Mouse (Mus musculus) CH12.LX (cell line): ENCODE results near the gene Naa30. TPM values are rescaled to one million over a fixed set of nuclear protein-coding genes. Genes with fewer than 3 reads are reported as not detected.

Source experiments
- DNase-seq: peaks from one replicate; pipeline ENCODE4 v3.0.0-alpha.2; 2013; ENCODE audit errors: extremely low read depth
- H3K27ac ChIP-seq: 2 replicates; pipeline ENCODE4 v1.5.1; 2012; ENCODE audit warnings: low read depth, mild to moderate bottlenecking, control low read depth, moderate library complexity; ENCODE audit not compliant: insufficient read depth
- H3K27me3 ChIP-seq: replicated peaks from 2 replicates; pipeline ENCODE3; 2012; ENCODE audit warnings: inconsistent platforms
- H3K36me3 ChIP-seq, 2 experiments: replicated peaks in 1 of 2; 2 replicates each; pipeline versions ENCODE3 to v1.6.1; 2012; ENCODE audit warnings: inconsistent platforms in 1 of 2, low read length in 1 of 2, mild to moderate bottlenecking in 1 of 2, mixed read lengths in 1 of 2, moderate library complexity in 1 of 2; ENCODE audit not compliant: control insufficient read depth in 1 of 2, insufficient read depth in 1 of 2
- H3K4me1 ChIP-seq, 2 experiments: 2 replicates each; pipeline ENCODE4 v1.6.1; 2012; ENCODE audit warnings: inconsistent platforms in 1 of 2, moderate library complexity in 1 of 2; ENCODE audit not compliant: insufficient read depth in 2 of 2, control insufficient read depth in 1 of 2
- H3K4me2 ChIP-seq: 2 replicates; pipeline ENCODE4 v1.6.1; 2012; ENCODE audit warnings: low read depth, mild to moderate bottlenecking, control low read depth; ENCODE audit not compliant: poor library complexity, insufficient read depth, severe bottlenecking
- H3K4me3 ChIP-seq, 3 experiments: fragments of 150-350 bp in 1 of 3; sonication (generic) in 1 of 3; replicated peaks in 1 of 3; 2 replicates each; pipeline versions ENCODE3 to v1.5.1; 2011 to 2012; ENCODE audit warnings: low read depth in 2 of 3, low read length in 2 of 3, mild to moderate bottlenecking in 2 of 3, moderate library complexity in 2 of 3, control low read depth in 1 of 3, improper control_type of control experiment in 1 of 3, inconsistent platforms in 1 of 3, mixed read lengths in 1 of 3; ENCODE audit not compliant: poor library complexity in 1 of 3
- H3K79me2 ChIP-seq: replicated peaks from 2 replicates; pipeline ENCODE4 v1.6.1; 2012; ENCODE audit warnings: mild to moderate bottlenecking, moderate library complexity; ENCODE audit not compliant: control insufficient read depth, poor library complexity, insufficient read depth, severe bottlenecking; ENCODE audit errors: extremely low read depth
- H3K9ac ChIP-seq: 2 replicates; pipeline ENCODE4 v1.6.1; 2012; ENCODE audit warnings: low read depth, mild to moderate bottlenecking, control low read depth, moderate library complexity; ENCODE audit not compliant: insufficient read depth
- H3K9me3 ChIP-seq: replicated peaks from 2 replicates; pipeline ENCODE3; 2012; ENCODE audit warnings: low read length, inconsistent platforms, mixed read lengths
- CHD2 ChIP-seq: IDR thresholded peaks from 2 replicates; pipeline ENCODE4 v1.6.1; 2011; ENCODE audit warnings: low read length, improper control_type of control experiment
- ELF1 ChIP-seq: IDR thresholded peaks from 2 replicates; pipeline ENCODE4 v1.6.1; 2014; ENCODE audit warnings: low read depth, mild to moderate bottlenecking, inconsistent platforms, low read length, improper control_type of control experiment
- EP300 ChIP-seq: IDR thresholded peaks from 2 replicates; pipeline ENCODE4 v1.6.1; 2011; ENCODE audit warnings: low read length, improper control_type of control experiment
- ETS1 ChIP-seq: conservative IDR thresholded peaks from 2 replicates; pipeline ENCODE4 v1.6.1; 2012; ENCODE audit warnings: low read depth, mild to moderate bottlenecking, inconsistent platforms, low read length, improper control_type of control experiment, moderate library complexity
- GABPA ChIP-seq: IDR thresholded peaks from 2 replicates; pipeline ENCODE4 v1.6.1; 2012; ENCODE audit warnings: low read depth, low read length, improper control_type of control experiment, inconsistent platforms; ENCODE audit not compliant: insufficient replicate concordance
- HCFC1 ChIP-seq: IDR thresholded peaks from 2 replicates; pipeline ENCODE4 v1.6.1; 2012; ENCODE audit warnings: low read depth, mild to moderate bottlenecking, inconsistent platforms, low read length, improper control_type of control experiment
- MAFK ChIP-seq: IDR thresholded peaks from 2 replicates; pipeline ENCODE4 v1.6.1; 2011; ENCODE audit warnings: low read length, improper control_type of control experiment; ENCODE audit not compliant: insufficient replicate concordance
- MXI1 ChIP-seq: IDR thresholded peaks from 2 replicates; pipeline ENCODE4 v1.6.1; 2011; ENCODE audit warnings: mild to moderate bottlenecking, low read depth, low read length, improper control_type of control experiment
- NRF1 ChIP-seq: IDR thresholded peaks from 2 replicates; pipeline ENCODE4 v1.6.1; 2014; ENCODE audit warnings: low read depth, mild to moderate bottlenecking, inconsistent platforms, low read length, improper control_type of control experiment, moderate library complexity
- POLR2A ChIP-seq: IDR thresholded peaks from 2 replicates; pipeline ENCODE4 v1.6.1; 2011; ENCODE audit warnings: low read depth, mild to moderate bottlenecking, improper control_type of control experiment, low read length
- RAD21 ChIP-seq: IDR thresholded peaks from 2 replicates; pipeline ENCODE4 v1.6.1; 2011; ENCODE audit warnings: low read depth, mild to moderate bottlenecking, low read length, improper control_type of control experiment, moderate library complexity
- SMC3 ChIP-seq: IDR thresholded peaks from 2 replicates; pipeline ENCODE4 v1.6.1; 2011; ENCODE audit warnings: low read depth, low read length, improper control_type of control experiment
- TCF12 ChIP-seq: IDR thresholded peaks from 2 replicates; pipeline ENCODE4 v1.6.1; 2014; ENCODE audit warnings: low read depth, mild to moderate bottlenecking, inconsistent platforms, low read length, improper control_type of control experiment
- UBTF ChIP-seq: IDR thresholded peaks from 2 replicates; pipeline ENCODE4 v1.6.1; 2012; ENCODE audit warnings: low read depth, mild to moderate bottlenecking, inconsistent platforms, low read length, improper control_type of control experiment, moderate library complexity
- USF2 ChIP-seq: conservative IDR thresholded peaks from 2 replicates; pipeline ENCODE4 v1.6.1; 2011; ENCODE audit warnings: low read depth, low read length, improper control_type of control experiment
- ZNF384 ChIP-seq: IDR thresholded peaks from 2 replicates; pipeline ENCODE4 v1.6.1; 2012; ENCODE audit warnings: low read depth, low read length, improper control_type of control experiment, inconsistent platforms
- dilution Hi-C: fragments of 300-500 bp; cut with MboI; formaldehyde crosslinking; loops from 2 replicates; pipeline ENCODE4 v1.14.3; 2020; ENCODE audit warnings: low sequenced_read_pairs; ENCODE audit not compliant: extremely low pct_unique_long_range_greater_than_20kb, extremely low pct_ligation_motif_present
- in situ Hi-C: fragments of 300-500 bp; cut with MboI; formaldehyde crosslinking; loops from 3 replicates; pipeline ENCODE4 v1.14.3; 2019; ENCODE audit warnings: low sequenced_read_pairs, low pct_ligation_motif_present, low pct_unique_long_range_greater_than_20kb, mixed read lengths
- polyA plus RNA-seq: library from polyadenylated mRNA; unstranded; fragments of >175 nt; gene quantifications from 2 replicates; pipeline ENCODE4 v1.2.1, GENCODE M21; 2012; ENCODE audit warnings: low read depth; ENCODE audit not compliant: insufficient read length
- total RNA-seq, 2 experiments: library from RNA; depleted of rRNA; stranded (reverse); fragments of 300-350 nt in 1 of 2; fragments of >200 nt in 1 of 2; gene quantifications; 2 replicates each; pipeline ENCODE4 v1.2.3; 2012 to 2014

Gene Naa30
- total and polyA plus RNA-seq, 3 experiments, result 13.5 to 26.5 (median 25.6) TPM

- H3K4me2 ChIP-seq, result no peak overlapping the region
- H3K27me3 ChIP-seq, result no peaks in the 10 kb centered on the region
- no peak overlapping the region for H3K9ac ChIP-seq
- H3K79me2 ChIP-seq, result no peaks in the 10 kb centered on the region
- H3K9me3 ChIP-seq, result no peaks in the 10 kb centered on the region
- no peaks in the 10 kb centered on the region for H3K36me3 ChIP-seq
- no peak overlapping the region for H3K4me3 ChIP-seq
- no peak for DNase-seq
- dilution Hi-C loops (no loop called here), in situ Hi-C loops (no loop called here)
- no peak overlapping the region for H3K27ac ChIP-seq
- H3K4me1 ChIP-seq, result peaks cover 2 to 7% of the 10 kb centered on the region in 2 experiments; a peak in 1 of 4 replicates
- no peak for TF ChIP-seq SMC3
- TF ChIP-seq ELF1, result no peak
- TF ChIP-seq NRF1, result no peak
- no peak for TF ChIP-seq UBTF
- TF ChIP-seq EP300, result no peak
- no peak for TF ChIP-seq RAD21
- no peak for TF ChIP-seq MXI1
- TF ChIP-seq ZNF384, result no peak
- no peak for TF ChIP-seq ETS1
- no peak for TF ChIP-seq POLR2A
- TF ChIP-seq CHD2, result no peak
- no peak for TF ChIP-seq TCF12
- TF ChIP-seq GABPA, result no peak
- no peak for TF ChIP-seq USF2
- no peak for TF ChIP-seq MAFK
- TF ChIP-seq HCFC1, result no peak
These were observed 13.7 kb upstream of the Naa30 start for GRCm38 (mm10) chr14:49158143-49158925.

GRCm38 (mm10) chr14:49171286-49171685, 740 bp upstream of the Naa30 start:
- dilution Hi-C loops, result no loop called here

More at GRCm38 (mm10) chr14:49171286-49171685, 740 bp upstream of the Naa30 start:
- Histone ChIP-seq H3K27ac (no peak overlapping the region), H3K36me3 (peaks cover 3 to 16% of the 10 kb centered on the region in 2 experiments), H3K9me3 (no peaks in the 10 kb centered on the region), H3K4me3 (peak overlapping the region; percentile 69 to 90 (median 77)), H3K9ac (peak overlapping the region; percentile 76), H3K4me1 (peaks cover 3 to 29% of the 10 kb centered on the region in 2 experiments; a peak in 2 of 4 replicates), H3K4me2 (peak overlapping the region; percentile 89), H3K27me3 (no peaks in the 10 kb centered on the region), H3K79me2 (peaks cover 26% of the 10 kb centered on the region)
- peak; percentile 24 for DNase-seq
- TF ChIP-seq ELF1 (no peak), MAFK (peak; percentile 65; the same call in 1 of the 2 replicates)
- in situ Hi-C loops, result no loop called here
